Mouse (Mus musculus): Measurements from ENCODE around the gene Olfr568. TPM values are rescaled to one million over a fixed set of nuclear protein-coding genes. Genes with fewer than 3 reads are reported as not detected.
A peak's percentile ranks its signal among the peaks of the same experiment; 100 is the strongest.

Olfr568 gene
- polyA plus RNA-seq (2015; fragmentation: Nextera tagmentation; extraction: Ambion mirVana) = not detected in 2 replicates

DNA sequence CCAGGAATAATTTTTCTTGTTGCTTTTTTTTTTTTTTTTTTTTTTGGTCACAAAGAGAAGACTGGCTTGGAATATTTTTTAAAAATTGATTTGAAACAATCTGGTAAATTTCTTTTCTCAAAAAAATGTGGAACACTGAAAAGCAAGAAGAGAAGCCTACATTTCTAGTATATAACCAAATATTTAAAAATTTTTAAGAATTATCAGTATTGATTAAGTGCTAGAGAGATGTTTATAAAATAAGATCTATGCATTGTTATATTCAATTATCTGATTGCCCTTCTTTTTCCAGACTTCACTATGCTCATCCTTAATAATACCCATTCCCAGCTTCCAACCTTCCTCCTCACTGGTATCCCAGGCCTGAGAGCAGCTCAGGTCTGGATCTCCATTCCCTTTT lies at the start of gene Olfr568:
Olfr568 (plus strand) TSS at position 301 of the 400 bp plus-strand sequence.
- no peak for DNase-seq (ENCODE audit: low spot score)

DNA sequence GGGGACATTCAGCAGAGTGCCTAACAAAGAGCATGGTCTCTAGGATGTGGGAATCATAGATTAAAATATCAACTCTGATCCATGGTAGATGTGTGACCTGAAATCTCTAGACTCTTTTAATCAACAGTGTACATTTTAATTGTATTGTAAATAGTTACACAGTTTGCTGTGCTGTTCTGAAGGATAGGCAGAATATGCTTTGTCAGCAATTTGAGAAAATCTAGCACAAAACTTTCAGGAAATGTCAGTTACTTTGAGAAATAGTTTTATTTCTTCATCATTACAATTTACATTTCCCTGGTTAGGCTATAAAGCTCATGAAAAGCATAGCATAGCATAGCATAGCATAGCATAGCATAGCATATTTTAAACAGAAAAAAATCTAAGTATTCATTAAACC lies 21.1 kb upstream of the Olfr568 start:
- DNase-seq (ENCODE audit: low spot score) = no peak

DNA sequence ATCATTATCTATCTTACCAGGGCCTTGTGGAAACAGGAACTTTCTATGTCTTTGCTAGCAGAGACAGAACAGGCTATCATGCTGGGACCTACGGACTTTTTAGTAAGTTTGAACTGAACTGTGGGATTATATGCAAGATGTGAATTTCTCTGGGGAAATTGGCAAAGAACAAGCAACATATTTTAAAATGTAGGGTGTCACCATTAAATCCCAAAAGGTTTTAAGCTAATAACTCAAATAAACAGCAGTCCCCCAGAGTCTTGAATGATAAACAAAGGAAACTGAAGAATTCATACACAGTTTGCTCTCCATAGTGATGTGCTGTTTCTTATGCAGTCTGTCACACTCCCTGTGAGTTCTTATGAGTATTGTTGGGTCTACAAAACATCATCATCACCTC lies 18.3 kb upstream of the Olfr568 start, which contains the start of gene Olfr566:
Olfr566 (minus strand) TSS at position 101 of the 400 bp plus-strand sequence.
- no peak for DNase-seq (ENCODE audit: low spot score)

DNA sequence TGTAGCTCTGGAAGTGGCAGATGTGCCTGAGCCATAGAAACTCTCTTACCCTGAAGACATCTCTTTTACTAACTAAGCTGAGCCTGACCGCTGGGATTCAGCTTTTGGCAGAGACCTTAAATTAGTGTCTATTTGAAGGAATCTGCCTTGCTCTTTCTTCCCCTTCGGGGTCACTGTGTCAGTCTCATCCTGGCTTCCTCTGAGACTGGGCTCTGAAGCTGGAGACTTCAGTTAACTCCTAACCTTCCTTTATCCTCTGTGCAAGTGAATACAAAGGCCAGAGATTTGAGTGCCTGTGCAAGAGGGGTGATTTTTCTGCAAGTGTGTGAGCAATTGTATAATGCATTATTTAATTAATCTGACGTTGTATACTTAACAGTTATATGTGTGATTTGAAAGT lies 13.9 kb downstream of the Olfr568 start, which contains the start of gene Olfr569:
Olfr569 (minus strand) TSS at position 101 of the 400 bp plus-strand sequence.
- DNase-seq (ENCODE audit: low spot score) = no peak

DNA sequence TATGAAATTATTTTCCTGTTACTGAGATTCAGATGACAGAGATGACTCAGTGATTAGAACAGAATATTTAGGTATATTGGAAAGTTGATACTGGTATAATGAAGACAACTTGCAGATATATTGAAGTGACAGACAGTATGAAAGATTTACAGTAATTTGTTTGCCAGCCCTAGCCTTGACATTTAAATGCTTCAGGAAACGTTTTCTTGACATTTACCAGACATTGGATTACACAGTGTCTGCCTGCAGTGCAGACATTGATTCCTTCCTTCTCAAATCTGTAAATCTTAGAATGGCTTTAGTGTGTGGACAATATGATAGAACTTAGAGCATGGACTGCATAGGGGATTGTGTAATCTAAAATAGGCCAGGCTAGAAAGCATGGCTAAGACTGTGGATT lies 38.3 kb downstream of the Olfr568 start:
- DNase-seq (ENCODE audit: low spot score) = no peak

DNA sequence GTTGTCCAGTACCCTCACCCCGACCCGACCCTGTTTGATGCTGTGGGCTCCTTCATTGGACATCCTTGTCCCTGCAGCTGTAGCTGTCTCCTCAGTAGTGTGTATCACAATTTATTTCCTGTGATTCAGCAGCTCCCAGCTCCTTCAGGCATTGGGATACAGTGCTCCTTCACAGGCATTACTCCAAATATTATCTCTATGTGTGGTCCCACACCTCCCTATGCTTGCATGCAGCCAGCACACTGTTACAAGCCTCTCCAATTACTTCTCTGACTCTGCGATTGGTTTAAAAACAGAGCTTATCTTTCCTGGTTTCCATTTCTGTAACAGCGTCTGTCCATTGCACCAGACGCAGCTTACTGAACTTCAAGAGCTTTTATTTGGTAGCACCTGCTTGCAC lies 39.5 kb downstream of the Olfr568 start:
- no peak for DNase-seq (ENCODE audit: low spot score)

DNA sequence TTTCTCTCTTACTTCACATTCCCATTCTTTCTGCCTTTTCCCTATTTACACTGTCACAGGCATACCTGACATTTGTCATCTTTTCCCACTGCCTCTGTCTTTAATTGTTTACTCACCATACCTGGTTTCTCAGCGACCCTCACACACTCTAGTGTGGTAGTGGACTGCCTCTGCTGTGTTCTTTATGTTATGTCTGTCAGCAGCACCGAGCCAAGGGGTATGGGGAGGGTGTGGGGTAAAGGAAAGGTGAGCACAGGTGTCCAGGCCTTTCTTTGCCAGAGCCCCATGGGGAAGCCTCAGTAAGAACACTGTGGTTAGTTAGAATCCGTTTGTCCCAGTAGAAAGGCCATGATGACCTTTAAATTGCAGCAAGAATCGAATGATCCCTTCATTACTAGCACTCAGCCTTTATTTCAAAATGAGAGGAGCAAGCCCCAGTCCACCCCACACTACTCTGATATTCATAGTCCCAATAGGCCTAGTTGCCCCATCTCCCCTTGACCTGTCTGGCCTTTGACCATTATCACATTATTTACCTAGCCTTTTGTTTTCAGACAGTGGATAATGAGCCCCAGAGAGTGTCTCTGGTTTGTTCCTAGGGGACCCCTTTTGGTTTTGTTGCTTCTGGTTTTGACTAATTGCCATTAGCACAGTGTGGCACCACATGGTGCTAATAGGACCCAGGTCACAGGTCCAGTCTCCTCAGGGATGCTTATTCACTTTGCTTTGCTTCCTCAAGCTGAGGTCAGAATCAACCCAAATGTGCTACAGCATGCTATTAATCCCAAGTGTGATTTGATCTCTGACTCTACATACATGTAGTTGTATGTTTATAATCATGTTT lies 40.3 kb downstream of the Olfr568 start, which contains the start of gene Olfr571:
Olfr571 (minus strand) TSS at position 505 of the 844 bp plus-strand sequence.
- DNase-seq (ENCODE audit: low spot score) = no peak

DNA sequence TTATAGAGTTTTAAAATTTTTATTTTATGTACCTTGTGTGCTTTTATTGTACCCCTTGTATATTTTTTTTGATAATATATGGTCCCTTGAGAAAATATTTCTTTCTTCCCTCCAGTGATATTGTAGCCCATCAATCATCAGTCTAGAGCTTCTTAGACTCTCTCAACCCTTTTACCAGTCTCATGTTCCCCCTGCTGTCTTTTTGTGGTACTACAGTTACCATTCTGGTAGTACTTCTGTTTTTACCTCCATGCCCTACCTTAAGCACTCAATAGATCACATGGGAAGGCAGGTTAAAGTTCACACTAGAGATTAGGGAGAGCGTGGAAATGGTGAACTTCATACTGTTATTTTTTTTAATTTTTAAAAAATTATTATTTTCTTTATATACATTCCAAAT lies 42.7 kb downstream of the Olfr568 start:
- peak; percentile 49 for DNase-seq (ENCODE audit: low spot score)

DNA sequence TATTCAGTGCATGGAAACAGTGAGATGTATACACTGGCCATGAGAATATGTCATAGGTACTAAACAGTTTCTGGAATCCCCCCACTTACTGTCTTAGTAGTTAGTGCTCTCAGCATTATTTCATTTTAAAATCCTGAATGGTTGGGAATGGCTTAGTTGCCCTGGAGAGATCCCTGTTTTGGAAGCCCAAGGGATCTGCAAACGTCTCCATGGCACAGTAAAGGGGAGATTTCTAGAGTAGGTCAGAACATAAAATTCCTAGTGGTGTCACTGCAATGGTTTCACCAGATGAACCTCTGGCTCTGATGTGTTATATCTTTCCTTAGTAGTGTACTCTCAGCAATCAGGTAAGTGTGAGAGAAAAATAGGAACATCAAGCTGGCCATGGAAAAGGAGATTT lies 47.2 kb downstream of the Olfr568 start, which contains the start of gene Olfr572:
Olfr572 (plus strand) TSS at position 301 of the 400 bp plus-strand sequence.
- no peak for DNase-seq (ENCODE audit: low spot score)

DNA sequence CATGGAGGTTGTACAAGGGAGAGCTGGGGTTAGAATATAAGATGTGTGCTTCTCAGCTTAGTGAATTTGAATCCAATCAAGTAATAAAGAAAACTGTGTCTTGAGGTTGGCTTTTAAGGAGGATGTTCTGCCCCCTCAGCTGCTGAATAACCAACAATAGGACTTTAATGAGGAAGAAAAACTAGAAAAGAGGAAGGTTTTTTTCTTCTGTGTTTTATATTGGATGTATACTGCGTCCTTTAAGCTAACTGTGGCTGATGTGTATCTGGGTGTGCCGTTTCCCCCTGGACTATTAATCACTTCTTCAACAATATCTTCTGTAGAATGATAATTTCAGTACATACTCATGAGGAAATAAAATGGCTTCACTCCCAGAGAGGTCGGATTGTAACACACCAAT lies 50.2 kb downstream of the Olfr568 start:
- DNase-seq (ENCODE audit: low spot score) = no peak

Other genes starting within 250 kb of the Olfr568 start
- not detected in 2 replicates for gene Olfr554, start 238.7 kb upstream of the Olfr568 start, polyA plus RNA-seq (2015; fragmentation: Nextera tagmentation; extraction: Ambion mirVana)
- gene Olfr555, start 218.3 kb upstream of the Olfr568 start, polyA plus RNA-seq (2015; fragmentation: Nextera tagmentation; extraction: Ambion mirVana) = not detected in 2 replicates
- gene Olfr556, start 212.2 kb upstream of the Olfr568 start, polyA plus RNA-seq (2015; fragmentation: Nextera tagmentation; extraction: Ambion mirVana) = not detected in 2 replicates
- 8.1 and 8.6 TPM in 2 replicates for gene Trim68, start 189.8 kb upstream of the Olfr568 start, polyA plus RNA-seq (2015; fragmentation: Nextera tagmentation; extraction: Ambion mirVana)
- gene Olfr557, start 181.2 kb upstream of the Olfr568 start, polyA plus RNA-seq (2015; fragmentation: Nextera tagmentation; extraction: Ambion mirVana) = not detected in 2 replicates
- gene Olfr558, start 174.9 kb upstream of the Olfr568 start, polyA plus RNA-seq (2015; fragmentation: Nextera tagmentation; extraction: Ambion mirVana) = 0.37 and 0.38 TPM in 2 replicates
- gene Olfr33, start 158.1 kb upstream of the Olfr568 start, polyA plus RNA-seq (2015; fragmentation: Nextera tagmentation; extraction: Ambion mirVana) = not detected in 2 replicates
- not detected in 2 replicates for gene Olfr559, start 149.6 kb upstream of the Olfr568 start, polyA plus RNA-seq (2015; fragmentation: Nextera tagmentation; extraction: Ambion mirVana)
- not detected in 2 replicates for gene Olfr560, start 117.8 kb upstream of the Olfr568 start, polyA plus RNA-seq (2015; fragmentation: Nextera tagmentation; extraction: Ambion mirVana)
- 0.05 and 0.10 TPM in 2 replicates for gene Olfr78, start 117.7 kb upstream of the Olfr568 start, polyA plus RNA-seq (2015; fragmentation: Nextera tagmentation; extraction: Ambion mirVana)
- gene Olfr561, start 105.9 kb upstream of the Olfr568 start, polyA plus RNA-seq (2015; fragmentation: Nextera tagmentation; extraction: Ambion mirVana) = not detected in 2 replicates
- not detected in 2 replicates for gene Olfr564, start 73.6 kb upstream of the Olfr568 start, polyA plus RNA-seq (2015; fragmentation: Nextera tagmentation; extraction: Ambion mirVana)
- gene Olfr566, start 18.4 kb upstream of the Olfr568 start, polyA plus RNA-seq (2015; fragmentation: Nextera tagmentation; extraction: Ambion mirVana) = not detected in 2 replicates
- not detected in 2 replicates for gene Olfr569, start 13.8 kb downstream of the Olfr568 start, polyA plus RNA-seq (2015; fragmentation: Nextera tagmentation; extraction: Ambion mirVana)
- gene Olfr570, start 17.5 kb downstream of the Olfr568 start, polyA plus RNA-seq (2015; fragmentation: Nextera tagmentation; extraction: Ambion mirVana) = not detected in 2 replicates
- not detected in 2 replicates for gene Olfr571, start 40.4 kb downstream of the Olfr568 start, polyA plus RNA-seq (2015; fragmentation: Nextera tagmentation; extraction: Ambion mirVana)
- not detected in 2 replicates for gene Olfr572, start 47.3 kb downstream of the Olfr568 start, polyA plus RNA-seq (2015; fragmentation: Nextera tagmentation; extraction: Ambion mirVana)
- gene Olfr573-ps1, start 65.5 kb downstream of the Olfr568 start, polyA plus RNA-seq (2015; fragmentation: Nextera tagmentation; extraction: Ambion mirVana) = not detected in 2 replicates
- gene Olfr574, start 71.3 kb downstream of the Olfr568 start, polyA plus RNA-seq (2015; fragmentation: Nextera tagmentation; extraction: Ambion mirVana) = not detected in 2 replicates
- not detected in 2 replicates for gene Olfr575, start 81.7 kb downstream of the Olfr568 start, polyA plus RNA-seq (2015; fragmentation: Nextera tagmentation; extraction: Ambion mirVana)
- not detected in 2 replicates for gene Olfr576, start 85.5 kb downstream of the Olfr568 start, polyA plus RNA-seq (2015; fragmentation: Nextera tagmentation; extraction: Ambion mirVana)
- not detected in 2 replicates for gene Olfr577, start 98.8 kb downstream of the Olfr568 start, polyA plus RNA-seq (2015; fragmentation: Nextera tagmentation; extraction: Ambion mirVana)
- gene Olfr578, start 112.2 kb downstream of the Olfr568 start, polyA plus RNA-seq (2015; fragmentation: Nextera tagmentation; extraction: Ambion mirVana) = not detected in 2 replicates
- not detected in 2 replicates for gene Olfr582, start 160.9 kb downstream of the Olfr568 start, polyA plus RNA-seq (2015; fragmentation: Nextera tagmentation; extraction: Ambion mirVana)
- gene Olfr583, start 174.2 kb downstream of the Olfr568 start, polyA plus RNA-seq (2015; fragmentation: Nextera tagmentation; extraction: Ambion mirVana) = not detected in 2 replicates
- gene Olfr584, start 204.8 kb downstream of the Olfr568 start, polyA plus RNA-seq (2015; fragmentation: Nextera tagmentation; extraction: Ambion mirVana) = not detected in 2 replicates
- gene Olfr585, start 220.6 kb downstream of the Olfr568 start, polyA plus RNA-seq (2015; fragmentation: Nextera tagmentation; extraction: Ambion mirVana) = not detected in 2 replicates
- gene Olfr586, start 248.5 kb downstream of the Olfr568 start, polyA plus RNA-seq (2015; fragmentation: Nextera tagmentation; extraction: Ambion mirVana) = not detected in 2 replicates